Mouse (Mus musculus): ENCODE data around the gene Rex1bd.

Rex1bd gene

DNA sequence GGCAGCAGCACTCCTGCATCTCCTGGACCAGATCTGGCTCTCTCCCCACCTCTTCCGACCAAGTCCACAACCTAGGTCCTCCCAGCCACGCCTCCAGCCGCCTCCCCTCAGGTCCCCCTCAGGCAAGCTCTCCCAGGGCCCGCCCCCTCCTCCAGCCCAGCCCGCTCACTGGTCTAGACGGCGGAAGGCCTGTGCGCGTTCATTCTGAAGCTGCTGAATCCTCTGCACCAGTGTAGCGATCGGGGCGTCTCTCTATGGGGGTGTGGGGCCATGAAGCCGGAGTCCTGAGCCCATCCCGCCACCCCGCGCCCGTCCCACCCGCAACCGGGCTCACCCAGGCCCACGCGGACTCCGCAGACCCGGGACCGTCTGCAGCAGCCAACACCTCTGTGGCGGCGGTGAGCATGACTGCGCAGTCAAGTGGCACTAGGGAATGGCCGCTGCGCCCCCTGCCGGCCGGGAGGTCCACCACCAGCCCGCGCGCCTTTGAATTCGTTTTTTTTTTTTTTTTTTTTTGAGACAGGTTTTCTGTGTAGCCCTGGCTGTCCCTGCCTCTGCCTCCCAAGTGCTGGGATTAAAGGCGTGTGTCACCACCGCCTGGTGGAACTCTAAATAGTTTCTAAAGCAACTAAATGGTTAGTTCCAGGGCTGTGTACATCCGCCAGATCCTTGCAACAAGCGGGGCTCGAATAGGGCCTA lies at the start of gene Rex1bd:
Gene Rex1bd (minus strand): TSS at position 425 of the 699 bp plus-strand sequence.
- DNase-seq: peak; percentile 97

- no peak for DNase-seq
These were observed 48.7 kb upstream of the Rex1bd start for GRCm38 (mm10) chr8:70555079-70555747.

DNA sequence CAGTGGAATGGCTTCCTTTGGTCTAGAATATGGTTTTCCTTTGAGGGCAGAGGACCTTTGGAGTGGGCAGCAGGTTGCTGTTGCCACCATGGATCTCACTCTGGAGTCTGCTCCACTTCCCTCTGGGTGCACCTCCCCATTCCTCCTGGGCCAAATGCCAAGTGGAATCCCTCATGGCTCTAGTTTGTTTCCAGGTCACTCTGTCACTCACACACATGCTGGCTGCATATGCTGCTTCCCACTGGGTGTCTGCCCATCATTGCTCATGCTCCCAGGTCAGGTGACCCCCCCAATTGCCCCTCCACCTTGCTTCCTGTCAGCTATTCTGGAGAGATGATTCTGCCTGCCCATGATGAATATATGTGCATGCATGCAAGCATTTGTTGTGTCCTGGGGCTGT lies 47.2 kb upstream of the Rex1bd start:
- DNase-seq: peak; percentile 82

DNA sequence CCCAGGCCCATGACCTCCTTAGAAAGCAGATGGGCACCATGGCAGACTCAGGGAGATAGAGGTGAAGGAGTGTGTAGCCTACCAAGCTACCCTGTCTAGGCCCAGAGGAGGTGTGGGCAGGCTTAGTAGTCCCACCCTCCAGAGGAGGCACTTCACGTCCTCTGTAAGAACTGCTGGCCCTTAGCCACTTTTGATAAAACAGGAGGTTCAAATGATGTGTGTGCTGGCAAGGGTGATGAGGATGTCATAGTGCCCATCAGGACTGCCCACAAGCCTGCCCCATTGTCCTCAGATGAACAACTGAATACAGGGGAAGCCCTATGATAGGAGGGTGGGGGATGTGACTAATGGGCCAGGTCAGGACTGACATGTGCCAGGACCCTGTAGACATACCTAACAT lies 46.3 kb upstream of the Rex1bd start:
- DNase-seq: no peak

- no peak for DNase-seq
These were observed 45.1 kb upstream of the Rex1bd start for GRCm38 (mm10) chr8:70551558-70552161.

DNA sequence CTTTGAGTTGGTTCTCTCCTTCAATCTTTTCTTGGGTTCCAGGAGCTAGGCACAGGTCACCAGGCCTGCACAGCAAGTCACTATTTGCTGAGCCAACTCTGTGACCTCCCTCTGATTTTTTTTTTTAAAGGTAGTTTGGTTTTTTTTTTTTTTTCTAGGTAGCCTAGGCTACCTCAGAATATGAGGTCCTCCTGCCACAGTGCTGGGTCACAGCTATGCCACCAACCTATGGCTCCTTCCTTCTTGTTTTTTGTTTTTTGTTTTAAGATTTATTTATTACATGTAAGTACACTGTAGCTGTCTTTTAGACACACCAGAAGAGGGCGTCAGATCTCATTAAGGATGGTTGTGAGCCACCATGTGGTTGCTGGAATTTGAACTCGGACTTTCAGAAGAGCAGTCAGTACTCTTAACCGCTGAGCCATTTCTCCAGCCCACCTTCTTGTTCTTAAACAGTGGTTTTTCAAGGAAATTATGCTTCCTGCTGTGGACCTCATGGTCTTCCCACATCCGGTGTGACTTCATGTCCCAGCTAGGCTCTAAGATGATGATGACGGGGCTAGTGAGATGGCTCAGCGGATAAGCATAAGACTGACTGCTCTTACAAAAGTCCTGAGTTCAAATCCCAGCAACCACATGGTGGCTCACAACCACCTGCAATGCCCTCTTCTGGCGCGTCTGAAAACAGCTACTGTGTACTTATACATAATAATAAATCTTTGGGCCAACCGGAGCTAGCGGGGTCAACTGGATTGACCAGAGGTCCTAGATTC lies 43.0 kb upstream of the Rex1bd start:
- DNase-seq: no peak

DNA sequence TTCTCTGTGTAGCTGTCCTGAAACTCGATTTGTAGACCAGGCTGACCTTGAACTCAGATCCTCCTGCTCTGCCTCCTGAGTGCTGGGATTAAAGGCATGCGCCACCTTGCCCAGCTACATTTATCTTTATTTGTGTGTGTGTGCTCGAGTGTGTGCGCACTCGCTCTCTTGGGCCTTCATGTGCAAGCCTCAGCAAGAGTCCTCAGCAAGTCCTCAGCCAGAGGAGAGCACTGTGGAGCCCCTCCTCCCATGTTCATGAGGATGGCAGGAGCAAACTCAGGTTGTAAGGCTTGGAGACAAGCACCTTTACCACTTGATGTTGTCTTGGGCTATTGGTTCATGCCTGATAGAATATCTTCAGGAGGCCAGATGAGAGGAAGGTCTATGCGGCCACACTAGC lies 41.2 kb upstream of the Rex1bd start:
- DNase-seq: no peak

GRCm38 (mm10) chr8:70546412-70546811 lies 39.9 kb upstream of the Rex1bd start:
- DNase-seq: no peak

DNA sequence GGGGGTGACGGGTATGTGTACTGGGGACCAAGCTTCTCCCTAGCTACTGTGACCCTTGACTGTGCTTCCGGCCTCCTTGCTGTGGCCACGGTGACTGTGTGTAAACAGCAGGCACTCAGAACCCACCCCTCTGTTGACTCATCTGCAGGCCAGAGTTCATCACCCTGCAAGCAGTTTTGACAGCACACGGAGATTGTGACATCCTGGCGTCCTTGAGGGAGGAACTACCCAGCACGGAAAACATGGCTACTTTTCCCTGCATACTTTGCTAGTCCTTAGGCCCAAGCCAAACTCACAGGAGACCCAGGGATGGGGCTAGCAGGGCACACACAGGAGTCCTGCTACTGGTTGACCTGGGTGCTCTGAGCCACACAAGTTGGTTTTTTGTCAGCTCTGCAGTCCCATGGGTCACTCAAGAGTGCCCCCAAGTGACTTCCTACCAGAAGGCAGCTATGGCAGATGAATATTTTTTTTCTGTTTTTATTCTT lies 37.7 kb upstream of the Rex1bd start:
- DNase-seq: peak; percentile 45

GRCm38 (mm10) chr8:70541081-70541480 lies 34.5 kb upstream of the Rex1bd start:
- no peak for DNase-seq

DNA sequence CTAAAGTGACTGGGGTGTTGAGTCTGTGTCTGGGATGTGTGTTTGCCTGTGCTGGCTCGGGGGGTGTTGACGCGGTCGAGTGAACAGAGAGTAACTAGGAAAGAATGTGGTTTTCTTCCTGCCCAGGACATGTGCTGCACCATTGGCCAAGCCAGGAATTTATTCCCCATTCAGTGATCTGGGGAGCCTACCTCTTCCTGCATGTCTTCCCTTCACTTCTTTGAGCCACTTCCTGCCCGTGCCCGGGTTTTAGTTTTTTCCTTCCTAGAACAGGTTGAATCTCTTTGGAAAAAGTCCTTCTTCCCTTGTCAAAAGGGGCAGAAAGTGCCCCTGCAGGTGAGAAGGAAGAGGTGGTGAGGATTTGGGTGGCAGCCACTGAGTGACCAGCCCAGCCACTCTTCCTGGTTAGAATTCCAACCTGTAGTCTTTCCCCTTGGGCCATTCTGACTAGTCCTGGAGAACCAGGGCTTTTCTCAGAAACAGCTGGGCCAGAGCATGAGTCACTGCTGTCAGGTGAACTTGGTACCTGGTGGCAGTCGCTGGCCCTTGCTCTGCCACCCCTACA lies 34.0 kb upstream of the Rex1bd start:
- peak; percentile 63 for DNase-seq

GRCm38 (mm10) chr8:70540013-70540506 lies 33.5 kb upstream of the Rex1bd start:
- no peak for DNase-seq

DNA sequence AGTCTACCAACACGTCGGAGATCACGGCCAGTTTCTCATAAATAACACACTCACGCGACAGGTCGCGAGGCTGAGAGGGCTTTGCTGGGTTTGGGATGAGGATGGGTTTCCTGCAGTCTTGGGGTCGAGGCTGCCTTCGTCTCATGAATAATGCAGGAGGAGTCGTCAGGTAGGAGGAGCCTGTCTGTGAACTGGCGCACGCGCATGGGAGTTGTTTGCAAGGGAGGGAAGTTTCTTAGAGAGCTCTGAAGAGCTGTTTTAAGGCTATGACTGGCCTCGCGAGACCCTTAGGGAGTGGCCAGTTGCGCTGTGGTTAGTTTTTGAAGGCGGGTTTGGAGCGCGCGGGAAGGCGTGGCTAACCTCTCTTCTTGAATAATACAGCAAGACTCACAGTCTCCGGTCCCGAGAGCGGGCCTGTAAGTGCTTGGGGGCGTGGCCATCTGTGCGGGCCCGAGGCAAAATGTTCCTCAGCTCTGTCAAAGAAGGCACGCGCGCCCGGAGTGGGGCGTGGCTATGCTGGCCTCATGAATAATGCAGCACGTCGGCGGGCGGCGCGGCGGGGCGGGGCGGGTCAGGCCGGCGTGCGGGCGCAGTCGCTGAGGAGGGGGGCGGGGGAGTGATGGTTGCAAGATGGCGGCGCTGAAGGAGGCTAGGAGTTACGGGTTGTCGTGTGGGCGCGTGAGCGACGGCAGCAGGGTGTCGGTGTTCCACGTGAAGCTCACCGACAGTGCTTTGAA lies 32.7 kb upstream of the Rex1bd start, which contains the start of gene Ell:
Gene Ell (plus strand): TSS at position 381 of the 737 bp plus-strand sequence.
- peak; percentile 100 for DNase-seq

DNA sequence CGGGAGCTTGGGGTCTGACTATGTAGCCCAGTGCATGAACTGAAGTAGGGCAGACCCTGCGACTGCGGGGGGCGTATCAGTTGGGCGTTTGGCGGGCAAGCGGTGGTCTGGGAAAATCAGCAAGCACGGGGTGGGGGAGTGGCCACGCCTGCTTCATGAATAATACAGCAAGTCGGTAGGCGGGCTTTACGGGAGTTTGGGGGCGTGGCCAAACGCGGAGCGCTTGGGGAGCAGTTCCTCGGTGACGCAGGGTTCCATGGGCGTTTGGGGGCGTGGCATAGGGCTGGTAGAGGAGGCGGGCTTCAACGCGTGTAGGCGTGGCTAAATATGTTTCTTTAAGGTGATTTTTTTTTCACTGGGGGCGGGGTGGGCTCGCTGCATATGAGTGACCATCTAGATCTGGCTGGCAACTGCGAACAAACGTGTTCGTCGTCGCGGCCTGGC lies 32.1 kb upstream of the Rex1bd start:
- DNase-seq: peak; percentile 100

GRCm38 (mm10) chr8:70538024-70538579 lies 31.6 kb upstream of the Rex1bd start:
- peak; percentile 80 for DNase-seq

DNA sequence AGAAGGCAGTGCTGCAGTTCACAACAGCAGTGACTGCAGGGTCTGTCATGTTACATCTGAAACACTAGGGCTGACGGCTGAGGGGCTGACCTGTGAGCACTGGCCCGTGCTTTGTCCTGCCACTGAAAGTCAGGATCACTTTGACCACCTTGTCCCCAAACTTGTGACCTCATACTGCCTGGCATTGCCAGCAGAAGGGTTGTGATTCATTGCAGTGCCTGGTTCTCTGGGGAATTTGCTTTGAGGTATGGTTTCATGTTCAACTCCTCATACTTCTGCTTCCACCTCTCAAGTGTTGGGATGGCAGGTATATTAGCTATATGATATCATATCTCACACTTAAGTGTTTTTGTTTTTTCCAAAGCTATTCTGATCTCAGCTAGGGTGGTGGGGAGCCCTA lies 29.1 kb upstream of the Rex1bd start:
- no peak for DNase-seq

GRCm38 (mm10) chr8:70535221-70535620 lies 28.7 kb upstream of the Rex1bd start:
- DNase-seq: no peak

- DNase-seq: no peak
These were observed 27.7 kb upstream of the Rex1bd start for GRCm38 (mm10) chr8:70534281-70534680.

DNA sequence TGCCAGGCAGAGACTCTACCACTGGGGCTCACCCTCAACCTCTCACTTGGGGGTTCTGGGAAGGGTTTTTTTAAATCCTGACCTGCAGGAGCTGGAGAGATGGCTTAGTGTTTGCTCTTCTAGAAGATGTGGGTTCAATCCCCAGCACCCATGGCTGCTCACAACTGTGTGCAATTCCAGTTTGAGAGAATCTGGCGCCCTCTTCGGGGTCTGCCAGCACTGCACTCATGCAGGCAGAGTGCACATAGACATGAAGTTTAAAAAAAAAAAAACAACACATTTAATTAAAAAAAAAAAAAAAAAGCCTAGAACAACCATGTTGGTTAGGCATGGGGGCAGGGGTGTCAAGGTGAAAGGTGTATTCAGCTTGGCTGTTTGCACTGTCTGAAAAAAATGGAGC lies 23.8 kb upstream of the Rex1bd start:
- DNase-seq: peak; percentile 37

DNA sequence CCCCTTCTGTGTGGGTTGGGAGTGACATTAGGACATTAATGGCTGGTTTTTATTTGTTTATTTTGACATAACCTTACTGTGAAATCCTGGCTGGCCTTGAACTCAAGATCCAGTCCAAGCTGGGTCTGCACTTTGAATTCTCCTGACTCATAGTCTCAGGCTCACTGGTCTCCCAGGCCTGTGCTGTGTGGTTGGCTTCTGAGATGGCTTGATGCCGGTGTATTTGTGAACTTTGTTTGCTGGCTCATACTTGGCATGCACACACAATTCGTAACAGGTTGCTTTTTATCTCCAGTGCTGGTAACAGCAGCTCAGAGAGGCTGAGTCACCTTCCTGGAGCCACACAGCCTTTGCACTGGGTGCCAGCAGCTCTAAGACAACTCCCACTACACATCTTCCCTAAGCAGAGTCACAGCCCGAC lies 23.2 kb upstream of the Rex1bd start:
- no peak for DNase-seq

DNA sequence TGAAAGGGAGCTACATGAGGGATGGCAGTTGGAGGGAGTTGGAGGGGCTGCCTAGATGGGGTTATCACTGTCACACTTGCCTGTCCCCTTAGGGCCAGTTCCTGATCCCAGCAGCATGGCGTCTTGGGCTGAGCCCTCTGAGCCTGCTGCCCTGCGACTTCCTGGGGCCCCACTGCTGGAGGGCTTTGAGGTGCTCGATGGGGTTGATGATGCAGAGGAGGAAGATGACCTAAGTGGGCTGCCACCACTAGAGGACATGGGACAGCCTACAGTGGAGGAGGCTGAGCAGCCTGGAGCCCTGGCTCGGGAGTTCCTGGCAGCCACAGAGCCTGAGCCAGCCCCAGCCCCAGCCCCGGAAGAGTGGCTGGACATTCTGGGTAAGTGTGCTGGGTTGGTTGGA lies 22.7 kb upstream of the Rex1bd start:
- DNase-seq: no peak
